Mouse (Mus musculus) embryonic facial prominence, embryonic 12.5 days (tissue): ENCODE data around the gene Zbtb20. TPM values are rescaled to one million over a fixed set of nuclear protein-coding genes. Genes with fewer than 3 reads are reported as not detected.

ENCODE experiments used
- ATAC-seq: fragments of 200-750 bp; cut with Nextera tagmentation; 2 replicates; pipeline ENCODE4 v1.8.0; 2017; ENCODE audit not compliant: insufficient number of reproducible peaks, insufficient read depth, low FRiP score, low TSS enrichment
- H3K27ac ChIP-seq: fragments of 300-500 bp; sonication (generic); 2 replicates; pipeline ENCODE4 v1.5.1; 2016; ENCODE audit warnings: mild to moderate bottlenecking
- H3K27me3 ChIP-seq: fragments of 300-500 bp; sonication (generic); 2 replicates; pipeline ENCODE4 v1.6.1; 2016; ENCODE audit warnings: mild to moderate bottlenecking, moderate library complexity
- H3K36me3 ChIP-seq: fragments of 300-500 bp; sonication (generic); 2 replicates; pipeline ENCODE4 v1.6.1; 2016; ENCODE audit warnings: mild to moderate bottlenecking
- H3K4me1 ChIP-seq: fragments of 300-500 bp; sonication (generic); 2 replicates; pipeline ENCODE4 v1.6.1; 2016
- H3K4me2 ChIP-seq: fragments of 300-500 bp; sonication (generic); replicated peaks from 2 replicates; pipeline ENCODE4 v1.6.1; 2016; ENCODE audit warnings: mild to moderate bottlenecking, moderate library complexity
- H3K4me3 ChIP-seq: fragments of 300-500 bp; sonication (generic); 2 replicates; pipeline ENCODE4 v1.5.1; 2016; ENCODE audit warnings: mild to moderate bottlenecking
- H3K9ac ChIP-seq: fragments of 300-500 bp; sonication (generic); 2 replicates; pipeline ENCODE4 v1.6.1; 2016; ENCODE audit warnings: mild to moderate bottlenecking, moderate library complexity
- H3K9me3 ChIP-seq: fragments of 300-500 bp; sonication (generic); 2 replicates; pipeline ENCODE4 v1.6.1; 2016; ENCODE audit warnings: mild to moderate bottlenecking, moderate library complexity
- WGBS: fragments of 180-500 bp; shearing (Covaris S2); methylation state at CpG from one replicate; pipeline ENCODE4 v1.1.7; 2016; 5-methylcytosine and 5-hydroxymethylcytosine counted together
- polyA plus RNA-seq: library from polyadenylated mRNA; unstranded; fragments of >200 nt; fragmentation: Nextera tagmentation; extraction: Ambion mirVana; gene quantifications from 2 replicates; pipeline ENCODE4 v1.2.1, GENCODE M21; 2016

The Zbtb20 gene
- polyA plus RNA-seq, 1 experiment from 2014 or later: 25.8 TPM

- WGBS: under 1% methylated on average over 54 of the region's 54 CpGs
- peak; percentile 99 for ATAC-seq
- H3K27me3 ChIP-seq: no peaks in the 10 kb centered on the region
- peak overlapping the region; percentile 46 for H3K4me2 ChIP-seq
- peak overlapping the region; percentile 99 for H3K27ac ChIP-seq
- no peaks in the 10 kb centered on the region for H3K36me3 ChIP-seq
- peak overlapping the region; percentile 60 for H3K4me3 ChIP-seq
- no peaks in the 10 kb centered on the region for H3K9me3 ChIP-seq
- H3K4me1 ChIP-seq: no peaks in the 10 kb centered on the region
- H3K9ac ChIP-seq: peak overlapping the region; percentile 74
Measured at GRCm38 (mm10) chr16:42874910-42875851, 500 bp upstream of the Zbtb20 start.

- Histone ChIP-seq H3K9ac (peak overlapping the region; percentile 74), H3K36me3 (no peaks in the 10 kb centered on the region), H3K4me1 (no peaks in the 10 kb centered on the region), H3K27ac (peak overlapping the region; percentile 99), H3K4me2 (peak overlapping the region; percentile 58), H3K9me3 (no peaks in the 10 kb centered on the region), H3K4me3 (peak overlapping the region; percentile 60), H3K27me3 (no peaks in the 10 kb centered on the region)
- peak; percentile 29 for ATAC-seq
- WGBS: under 1% methylated on average over 22 of the region's 62 CpGs
Measured at GRCm38 (mm10) chr16:42876021-42877000, 630 bp downstream of the Zbtb20 start.

- Histone ChIP-seq H3K36me3 (no peaks in the 10 kb centered on the region), H3K27me3 (no peaks in the 10 kb centered on the region), H3K9me3 (no peaks in the 10 kb centered on the region), H3K9ac (no peak overlapping the region), H3K4me3 (no peak overlapping the region), H3K4me1 (no peaks in the 10 kb centered on the region), H3K4me2 (no peak overlapping the region), H3K27ac (no peak overlapping the region)
- no peak for ATAC-seq
- 66% methylated on average over 3 of the region's 3 CpGs for WGBS
Measured at GRCm38 (mm10) chr16:42880046-42880445, 4.4 kb downstream of the Zbtb20 start.

- WGBS: 35% methylated on average over 2 of the region's 2 CpGs
- no peak overlapping the region for H3K4me3 ChIP-seq
Measured at GRCm38 (mm10) chr16:42885538-42885937, 9.9 kb downstream of the Zbtb20 start.

GRCm38 (mm10) chr16:42885964-42886363, 10.3 kb downstream of the Zbtb20 start:
- peaks cover 8% of the 10 kb centered on the region; the same call in 1 of the 2 replicates for H3K4me1 ChIP-seq
- no peak overlapping the region for H3K27ac ChIP-seq
- 70% methylated on average over 7 of the region's 7 CpGs for WGBS

More at GRCm38 (mm10) chr16:42885538-42885937, 9.9 kb downstream of the Zbtb20 start:
- no peak overlapping the region for H3K9ac ChIP-seq
- H3K27ac ChIP-seq: 0 out of 2 replicates have a peak overlapping the region, but pooled peaks have one; percentile 30
- no peaks in the 10 kb centered on the region for H3K36me3 ChIP-seq
- peak; percentile 22; the same call in 1 of the 2 replicates for ATAC-seq
- H3K4me2 ChIP-seq: no peak overlapping the region
- H3K4me1 ChIP-seq: peaks cover 8% of the 10 kb centered on the region; the same call in 1 of the 2 replicates
- no peaks in the 10 kb centered on the region for H3K27me3 ChIP-seq
- H3K9me3 ChIP-seq: no peaks in the 10 kb centered on the region

GRCm38 (mm10) chr16:42897125-42897693, 21.5 kb downstream of the Zbtb20 start:
- no peak overlapping the region for H3K27ac ChIP-seq
- ATAC-seq: no peak
- no peak overlapping the region for H3K9ac ChIP-seq
- H3K4me1 ChIP-seq: no peaks in the 10 kb centered on the region
- no peak overlapping the region for H3K4me2 ChIP-seq
- no peaks in the 10 kb centered on the region for H3K9me3 ChIP-seq
- H3K4me3 ChIP-seq: no peak overlapping the region
- WGBS: 82% methylated on average over 3 of the region's 3 CpGs
- no peaks in the 10 kb centered on the region for H3K27me3 ChIP-seq
- no peaks in the 10 kb centered on the region for H3K36me3 ChIP-seq

More at GRCm38 (mm10) chr16:42885964-42886363, 10.3 kb downstream of the Zbtb20 start:
- no peaks in the 10 kb centered on the region for H3K9me3 ChIP-seq
- H3K36me3 ChIP-seq: no peaks in the 10 kb centered on the region
- no peaks in the 10 kb centered on the region for H3K27me3 ChIP-seq
- ATAC-seq: no peak
- no peak overlapping the region for H3K9ac ChIP-seq
- no peak overlapping the region for H3K4me2 ChIP-seq
- H3K4me3 ChIP-seq: no peak overlapping the region

- H3K9me3 ChIP-seq: no peaks in the 10 kb centered on the region
- no peaks in the 10 kb centered on the region for H3K4me1 ChIP-seq
- no peak overlapping the region for H3K9ac ChIP-seq
- no peak overlapping the region for H3K4me2 ChIP-seq
- ATAC-seq: no peak
- 89% methylated on average over 1 of the region's 1 CpGs for WGBS
- H3K27me3 ChIP-seq: no peaks in the 10 kb centered on the region
- no peak overlapping the region for H3K27ac ChIP-seq
- H3K36me3 ChIP-seq: no peaks in the 10 kb centered on the region
- H3K4me3 ChIP-seq: no peak overlapping the region
Measured at GRCm38 (mm10) chr16:42900328-42900727, 24.6 kb downstream of the Zbtb20 start.

- Histone ChIP-seq H3K4me3 (peak overlapping the region; percentile 11), H3K4me2 (peak overlapping the region; percentile 36), H3K27ac (peak overlapping the region; percentile 51), H3K27me3 (no peaks in the 10 kb centered on the region), H3K36me3 (no peaks in the 10 kb centered on the region), H3K9ac (0 out of 2 replicates have a peak overlapping the region, but pooled peaks have one; percentile 12), H3K9me3 (no peaks in the 10 kb centered on the region), H3K4me1 (peaks cover 8% of the 10 kb centered on the region)
- WGBS: 22% methylated on average over 4 of the region's 4 CpGs
- ATAC-seq: no peak
Measured at GRCm38 (mm10) chr16:42907283-42907701, 31.6 kb downstream of the Zbtb20 start.

- ATAC-seq: no peak
- H3K27me3 ChIP-seq: no peaks in the 10 kb centered on the region
- H3K36me3 ChIP-seq: no peaks in the 10 kb centered on the region
- H3K9ac ChIP-seq: no peak overlapping the region
- no peak overlapping the region for H3K4me2 ChIP-seq
- no peak overlapping the region for H3K27ac ChIP-seq
- H3K4me3 ChIP-seq: no peak overlapping the region
- H3K9me3 ChIP-seq: no peaks in the 10 kb centered on the region
- peaks cover 8% of the 10 kb centered on the region for H3K4me1 ChIP-seq
Measured at GRCm38 (mm10) chr16:42908381-42908780, 32.7 kb downstream of the Zbtb20 start.

GRCm38 (mm10) chr16:42908896-42909295, 33.2 kb downstream of the Zbtb20 start:
- no peak overlapping the region for H3K27ac ChIP-seq
- no peaks in the 10 kb centered on the region for H3K9me3 ChIP-seq
- 59% methylated on average over 5 of the region's 5 CpGs for WGBS
- no peak overlapping the region for H3K4me3 ChIP-seq
- ATAC-seq: no peak
- H3K27me3 ChIP-seq: no peaks in the 10 kb centered on the region
- peaks cover 8% of the 10 kb centered on the region for H3K4me1 ChIP-seq
- no peaks in the 10 kb centered on the region for H3K36me3 ChIP-seq
- H3K9ac ChIP-seq: no peak overlapping the region
- no peak overlapping the region for H3K4me2 ChIP-seq

- H3K36me3 ChIP-seq: no peaks in the 10 kb centered on the region
- no peak overlapping the region for H3K4me2 ChIP-seq
- H3K9me3 ChIP-seq: no peaks in the 10 kb centered on the region
- H3K27ac ChIP-seq: no peak overlapping the region
- WGBS: 19% methylated on average over 4 of the region's 4 CpGs
- H3K4me3 ChIP-seq: no peak overlapping the region
- no peak for ATAC-seq
- H3K27me3 ChIP-seq: no peaks in the 10 kb centered on the region
- H3K9ac ChIP-seq: no peak overlapping the region
- H3K4me1 ChIP-seq: peaks cover 8% of the 10 kb centered on the region
Measured at GRCm38 (mm10) chr16:42910016-42910415, 34.3 kb downstream of the Zbtb20 start.
